Mouse (Mus musculus) adrenal gland (tissue): Measurements from ENCODE around the gene Cfap74.

Source experiments
- intact Hi-C: fragments of 180-260 bp; cut with DNase I; formaldehyde crosslinking; loops from one replicate; pipeline ENCODE4 v1.15.1; 2025

Cfap74 gene

DNA sequence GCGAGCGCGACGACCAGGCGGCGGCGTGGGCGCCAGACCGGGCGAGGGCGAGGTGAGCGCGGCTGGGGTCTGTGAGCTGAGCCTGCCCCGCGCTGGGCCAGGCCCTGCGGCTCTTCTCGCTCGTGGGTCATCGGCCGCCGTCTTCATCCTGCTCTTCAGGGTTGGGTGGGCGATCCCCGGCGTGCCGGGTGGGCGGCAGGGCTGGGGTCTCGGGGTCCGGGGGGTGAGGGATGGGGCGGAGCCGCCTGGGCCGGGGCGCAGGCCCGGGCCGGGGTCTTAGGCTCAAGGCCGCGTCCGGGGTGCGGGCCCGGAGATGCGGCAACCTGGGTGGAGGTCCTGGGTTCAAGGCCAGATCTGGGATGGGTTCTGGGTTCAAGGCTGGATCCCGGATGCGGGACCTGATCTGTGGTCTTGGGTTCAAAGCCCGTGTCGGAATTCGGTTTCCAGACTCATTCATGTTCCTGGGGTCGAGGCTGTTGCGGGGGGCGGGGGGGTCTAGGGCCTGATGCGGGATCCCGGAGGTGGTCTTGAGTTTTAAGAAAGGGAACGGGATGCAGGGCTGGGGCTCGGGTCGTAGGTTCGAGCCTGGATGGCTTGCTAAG lies 82.6 kb downstream of the Cfap74 start:
- intact Hi-C loops: no loop called here

DNA sequence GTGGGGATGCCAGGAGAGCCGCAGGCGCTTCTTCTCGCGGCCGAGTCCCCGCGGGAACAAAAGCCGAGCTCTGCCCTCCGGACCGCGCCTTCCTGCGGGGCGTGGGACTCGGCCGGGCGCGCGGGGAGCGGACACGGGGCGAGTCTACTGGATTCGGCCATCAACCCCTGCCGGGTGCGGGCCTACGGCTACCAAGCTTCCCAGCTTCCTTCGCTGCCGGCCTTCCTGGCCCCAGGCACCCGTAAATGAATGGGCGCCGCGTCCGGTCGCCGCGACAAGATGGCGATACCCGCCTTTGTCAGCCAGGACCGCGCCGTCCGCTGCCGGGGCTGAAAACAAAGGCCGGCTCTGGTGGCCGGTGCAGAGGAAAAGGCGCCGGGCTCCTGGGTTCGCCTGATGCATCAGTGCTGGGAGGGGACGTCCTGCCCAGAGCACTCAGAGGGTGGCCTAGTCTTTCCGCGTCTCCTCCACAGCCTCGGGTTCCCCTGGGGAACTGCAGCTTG lies 83.2 kb downstream of the Cfap74 start:
- intact Hi-C loops: no loop called here

DNA sequence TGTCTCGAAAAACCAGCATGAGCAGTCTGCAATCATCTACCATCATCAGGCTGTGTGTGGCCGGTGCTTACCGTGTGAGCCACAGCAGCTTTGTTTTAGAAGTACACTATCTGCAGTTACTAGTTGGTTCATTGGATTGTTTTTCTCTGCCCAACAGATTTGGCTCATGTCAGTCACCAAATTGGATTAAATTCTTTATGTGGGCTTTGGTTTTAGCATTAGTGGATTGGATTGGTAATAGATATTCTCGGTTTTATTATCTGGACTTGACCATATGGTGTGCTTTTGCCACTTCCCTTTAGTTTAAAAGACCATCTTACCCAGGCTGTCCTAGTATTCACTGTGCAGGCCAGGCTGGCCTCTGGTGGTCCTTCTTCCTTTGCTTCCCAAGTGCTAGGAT lies 85.9 kb downstream of the Cfap74 start:
- intact Hi-C loops: loop anchor here (5.0 kb wide), 1 partner anchor 52 kb away; no protein-coding TSS in a partner anchor

DNA sequence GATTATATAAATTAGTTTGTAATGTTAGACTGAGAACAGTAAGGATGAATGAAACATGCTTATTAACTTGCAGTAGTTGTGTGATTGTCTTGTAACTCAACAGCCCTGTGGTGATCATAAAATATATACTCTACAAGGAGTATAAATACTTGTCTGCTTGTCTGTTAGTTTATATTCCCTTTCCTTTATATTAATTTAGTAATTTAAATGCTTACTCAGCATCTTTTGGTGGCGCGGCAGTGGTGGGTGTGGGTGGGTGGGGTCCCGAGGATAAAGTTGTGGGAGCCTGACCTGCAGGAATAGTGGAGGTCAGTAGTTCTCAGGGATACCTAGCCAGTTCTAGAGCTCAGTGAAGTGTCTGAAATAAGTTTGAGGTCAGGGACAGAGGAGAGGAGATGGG lies 89.0 kb downstream of the Cfap74 start:
- intact Hi-C loops: loop anchor here (5.0 kb wide), 1 partner anchor 49 kb away; no protein-coding TSS in a partner anchor

DNA sequence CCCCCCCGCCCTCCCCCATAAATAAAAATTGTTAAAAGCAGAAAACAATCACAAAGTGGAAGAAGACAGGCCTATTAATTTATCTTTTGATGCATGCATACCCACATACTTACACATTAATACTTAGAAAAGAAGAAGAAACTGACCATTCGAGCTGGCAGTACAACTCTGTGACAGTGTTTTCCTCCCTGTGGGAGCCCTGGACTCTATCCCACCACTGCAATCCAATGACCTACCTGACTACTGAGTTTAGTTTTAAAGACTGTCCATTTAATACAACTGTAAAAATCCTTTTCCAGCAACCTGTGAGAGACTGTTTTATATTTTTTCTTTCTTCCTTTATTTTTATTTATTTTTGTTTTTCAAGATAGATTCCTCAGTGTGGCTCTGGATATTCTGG lies 92.1 kb downstream of the Cfap74 start:
- intact Hi-C loops: no loop called here

DNA sequence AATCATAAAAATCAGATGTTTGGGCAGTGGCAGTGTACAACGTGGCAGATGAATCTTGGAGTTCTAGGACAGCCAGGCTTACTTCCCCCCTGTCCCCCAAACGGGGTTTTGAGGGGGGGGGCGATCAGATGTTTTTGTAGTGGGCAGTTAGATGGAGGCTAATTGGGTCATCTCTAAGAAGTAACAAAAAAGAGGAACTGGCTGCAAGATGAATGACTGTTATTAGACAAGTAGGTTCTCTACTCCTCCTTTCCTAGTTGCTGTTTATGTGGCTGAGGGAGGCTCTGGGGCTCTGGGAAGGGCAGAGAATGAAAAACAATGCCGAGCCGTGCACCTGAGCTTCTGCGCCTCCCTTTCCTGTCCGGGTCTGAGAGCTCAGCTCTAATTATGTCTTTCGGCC lies 96.1 kb downstream of the Cfap74 start:
- intact Hi-C loops: no loop called here

DNA sequence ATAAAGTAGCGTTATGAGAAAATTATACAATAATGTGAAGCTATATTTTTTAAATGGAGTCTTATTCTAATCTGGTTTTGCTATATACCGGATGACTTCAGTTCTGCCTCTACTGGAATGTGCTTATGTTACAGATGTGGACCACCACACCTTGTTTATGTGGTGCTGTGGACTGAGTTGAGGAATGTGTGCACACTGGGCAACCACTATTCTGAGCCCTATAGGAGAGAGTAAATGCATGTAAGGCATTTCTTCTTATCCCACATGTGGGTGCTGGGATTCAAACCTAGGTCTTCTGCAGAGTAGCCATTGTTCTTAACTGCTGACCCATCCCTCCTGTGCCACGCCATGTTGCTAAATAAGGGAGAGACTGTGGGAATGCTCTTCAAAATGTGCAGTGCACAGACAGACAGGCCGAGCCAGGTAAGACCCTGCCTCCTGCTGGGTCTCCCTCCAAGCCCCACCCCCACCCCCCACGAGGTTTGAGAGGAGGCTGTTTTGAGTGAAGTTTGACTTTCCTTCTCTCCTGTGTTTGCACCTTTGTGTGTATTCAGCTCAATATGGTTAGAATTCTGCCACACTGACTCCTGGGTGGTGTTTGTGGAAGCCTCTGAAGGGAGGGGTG lies 96.8 kb downstream of the Cfap74 start:
- intact Hi-C loops: no loop called here

DNA sequence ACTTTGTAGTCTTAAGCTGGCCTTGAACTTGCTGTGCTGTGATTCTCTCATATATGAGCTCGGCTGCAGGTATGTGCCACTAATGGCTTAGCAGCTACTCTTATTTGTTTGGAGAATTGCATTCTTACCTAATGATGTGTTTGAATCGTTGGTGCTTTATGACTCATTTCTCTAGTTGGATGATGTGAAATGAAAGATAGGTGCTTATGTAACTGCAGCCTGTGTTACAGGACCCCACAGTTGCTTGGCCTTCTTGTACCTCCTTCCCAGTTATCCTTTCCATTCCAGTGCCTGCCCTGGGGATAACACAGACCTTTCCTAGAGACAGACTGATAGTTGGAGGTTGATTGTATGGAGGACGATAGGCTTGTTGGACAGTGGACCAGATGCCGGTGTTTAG lies 99.6 kb downstream of the Cfap74 start:
- intact Hi-C loops: no loop called here

DNA sequence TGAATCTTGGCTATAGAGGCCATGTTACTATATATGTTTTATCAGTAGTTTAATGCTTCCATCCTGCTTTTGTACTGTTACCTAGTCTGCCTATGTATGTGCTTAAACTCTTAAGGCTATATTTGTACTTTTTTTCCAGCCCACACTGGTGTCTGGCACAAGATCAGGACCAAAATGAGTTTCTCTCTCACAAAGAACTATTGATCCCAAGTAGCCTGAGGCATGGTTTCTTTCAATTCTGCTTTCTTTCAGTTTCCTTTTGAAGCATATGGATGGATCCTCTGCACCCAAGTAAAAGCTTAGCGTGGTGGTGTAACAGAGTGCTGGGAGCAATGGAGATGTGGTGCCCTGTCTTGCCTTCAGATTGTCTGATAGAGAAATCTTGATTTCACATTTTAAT lies 102.0 kb downstream of the Cfap74 start:
- intact Hi-C loops: no loop called here

DNA sequence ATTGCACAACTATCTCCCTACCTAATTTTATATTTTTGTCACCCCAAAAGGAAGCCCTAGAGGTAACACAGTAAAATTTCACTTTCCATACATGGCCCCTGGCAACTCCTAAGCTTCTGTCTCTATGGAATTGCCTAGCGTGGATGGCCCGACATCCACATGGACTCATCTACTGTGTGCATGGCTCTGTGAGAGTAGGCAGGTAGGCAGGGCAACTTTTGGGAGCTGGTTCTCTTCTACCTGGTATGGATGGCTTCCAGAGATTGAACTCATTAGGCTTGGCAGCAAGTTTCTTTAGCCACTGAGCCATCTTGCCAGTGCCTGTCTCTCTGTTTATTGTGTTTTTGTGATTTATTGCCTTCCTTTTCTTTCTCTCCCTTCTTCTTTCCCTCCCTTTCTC lies 105.8 kb downstream of the Cfap74 start:
- intact Hi-C loops: no loop called here
